Mouse (Mus musculus) embryonic facial prominence, embryonic 14.5 days (tissue): ENCODE measurements at regions not wholly inside any gene's neighbourhood (a gene's known extent, or its start where the extent isn't known, plus 50 kb on each side); places are given as distances from the start of the nearest gene placed in this dataset.

Experiments
- ATAC-seq: fragments of 200-750 bp; cut with Nextera tagmentation; 2 replicates; pipeline ENCODE4 v1.8.0; 2017; ENCODE audit warnings: low read depth, moderate number of reproducible peaks, moderate TSS enrichment
- DNase-seq: peaks from one replicate; pipeline ENCODE4 v3.0.0-alpha.2; 2015; ENCODE audit warnings: low spot score
- H3K27ac ChIP-seq: fragments of 300-500 bp; sonication (generic); replicated peaks from 2 replicates; pipeline ENCODE4 v1.5.1; 2014; ENCODE audit warnings: low read depth, mild to moderate bottlenecking, low read length, moderate library complexity
- H3K27me3 ChIP-seq: fragments of 300-500 bp; sonication (generic); replicated peaks from 2 replicates; pipeline ENCODE4 v1.6.1; 2014; ENCODE audit warnings: low read length; ENCODE audit not compliant: control insufficient read depth, insufficient read depth
- H3K36me3 ChIP-seq: fragments of 300-500 bp; sonication (generic); 2 replicates; pipeline ENCODE4 v1.6.1; 2014; ENCODE audit warnings: low read length, mixed read lengths; ENCODE audit not compliant: control insufficient read depth, insufficient read depth
- H3K4me1 ChIP-seq: fragments of 300-500 bp; sonication (generic); 2 replicates; pipeline ENCODE4 v1.6.1; 2014; ENCODE audit warnings: antibody characterized with exemption, low read length; ENCODE audit not compliant: control insufficient read depth, insufficient read depth
- H3K4me2 ChIP-seq: fragments of 300-500 bp; sonication (generic); 2 replicates; pipeline ENCODE4 v1.6.1; 2014; ENCODE audit warnings: low read depth, mild to moderate bottlenecking, low read length, moderate library complexity, mixed read lengths
- H3K4me3 ChIP-seq: fragments of 300-500 bp; sonication (generic); 2 replicates; pipeline ENCODE4 v1.5.1; 2014; ENCODE audit warnings: low read depth, mild to moderate bottlenecking, low read length
- H3K9ac ChIP-seq: fragments of 300-500 bp; sonication (generic); 2 replicates; pipeline ENCODE4 v1.6.1; 2014; ENCODE audit warnings: low read depth, mild to moderate bottlenecking, low read length, moderate library complexity, mixed read lengths
- H3K9me3 ChIP-seq: fragments of 300-500 bp; sonication (generic); 2 replicates; pipeline ENCODE4 v1.6.1; 2016; ENCODE audit warnings: low read length; ENCODE audit not compliant: control insufficient read depth
- WGBS: fragments of 180-500 bp; shearing (Covaris S2); extraction: QIAGEN DNeasy Blood & Tissue Kit; methylation state at CpG from one replicate; pipeline ENCODE4 v1.1.7; 2014; 5-methylcytosine and 5-hydroxymethylcytosine counted together

DNA sequence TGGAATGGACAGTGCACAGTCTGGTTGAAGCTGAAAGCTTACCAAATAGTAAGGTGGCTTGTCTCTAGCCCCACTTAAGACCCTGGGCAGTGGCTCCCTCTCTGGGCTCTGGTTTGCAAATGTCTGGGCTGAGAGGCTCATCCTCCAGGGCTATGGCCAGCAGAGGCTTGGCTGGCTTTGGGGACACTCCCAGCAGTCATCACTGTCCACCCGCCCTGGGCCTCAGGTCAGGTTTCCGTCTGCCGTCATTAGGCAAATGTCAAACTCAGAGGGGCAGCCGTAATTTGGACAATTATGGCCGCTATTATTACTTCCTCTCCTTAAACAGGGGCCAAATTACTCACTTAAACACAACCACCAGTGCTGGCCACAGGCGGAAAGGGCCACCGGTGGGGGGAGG, 83.5 kb downstream of the Barx1 start:
- peaks cover 24% of the 10 kb centered on the region for H3K27me3 ChIP-seq
- 14% methylated on average over 7 of the region's 7 CpGs for WGBS
- H3K9me3 ChIP-seq: no peaks in the 10 kb centered on the region
- H3K4me2 ChIP-seq: no peak overlapping the region
- H3K9ac ChIP-seq: no peak overlapping the region
- DNase-seq: no peak
- H3K4me1 ChIP-seq: no peaks in the 10 kb centered on the region
- no peak overlapping the region for H3K27ac ChIP-seq
- no peak overlapping the region for H3K4me3 ChIP-seq
- no peaks in the 10 kb centered on the region for H3K36me3 ChIP-seq
- ATAC-seq: no peak
